Mouse (Mus musculus): ENCODE measurements around the gene Crebl2. TPM values are rescaled to one million over a fixed set of nuclear protein-coding genes. Genes with fewer than 3 reads are reported as not detected.

Crebl2 gene
- polyA plus RNA-seq, 1 experiment from 2014 or later, result 2.1 TPM

DNA sequence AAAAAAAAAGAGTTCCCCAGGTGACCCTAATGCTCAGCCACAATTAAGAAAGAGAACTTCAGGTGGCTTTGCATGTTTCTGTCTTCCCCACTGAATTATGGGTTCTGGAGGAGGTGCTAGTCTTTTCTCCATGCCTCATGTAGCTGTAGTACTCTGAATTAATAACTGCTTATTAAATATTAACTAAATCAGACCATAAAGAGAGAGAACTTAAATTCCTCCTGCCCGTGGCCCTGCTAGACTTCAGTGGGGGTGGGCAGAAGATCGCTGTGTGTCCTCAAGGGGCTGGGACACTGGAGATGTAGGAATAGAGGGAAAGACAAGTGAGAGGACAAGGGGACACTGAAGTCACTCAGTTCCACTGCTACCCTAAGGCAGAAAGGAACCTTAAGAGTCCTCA lies 42.3 kb downstream of the Crebl2 start:
- Histone ChIP-seq H3K4me2 (no peak overlapping the region), H3K4me3 (replicated peaks) (no peak overlapping the region), H3K9me3 (replicated peaks) (no peaks in the 10 kb centered on the region), H3K9ac (no peak overlapping the region), H3K27ac (replicated peaks) (no peak overlapping the region), H3K4me1 (replicated peaks) (peaks cover 28% of the 10 kb centered on the region), H3K27me3 (no peaks in the 10 kb centered on the region), H3K36me3 (replicated peaks) (peaks cover 12% of the 10 kb centered on the region; the same call in 1 of the 2 replicates)
- ATAC-seq (ENCODE audit: insufficient read depth), result no peak
- 82% methylated on average over 2 of the region's 2 CpGs for WGBS (ENCODE audit: insufficient replicate concordance)

DNA sequence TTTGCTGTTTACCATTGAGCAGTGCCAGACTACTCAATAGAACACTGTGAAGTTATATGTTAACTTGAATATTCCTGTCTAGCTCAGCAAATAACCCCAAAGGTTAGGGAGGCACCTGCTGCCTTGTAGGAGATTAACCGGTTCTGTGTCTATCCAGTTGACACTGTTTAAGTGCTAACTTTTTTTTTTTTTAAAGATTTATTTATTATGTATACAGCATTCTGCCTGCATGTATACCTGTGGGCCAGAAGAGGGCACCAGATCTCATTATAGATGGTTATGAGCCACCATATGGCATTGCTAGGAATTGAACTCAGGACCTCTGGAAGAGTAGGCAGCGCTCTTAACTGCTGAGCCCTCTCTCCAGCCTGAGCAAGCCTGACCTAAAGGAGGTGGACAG lies 43.1 kb downstream of the Crebl2 start:
- no peak overlapping the region for H3K9ac ChIP-seq
- no peaks in the 10 kb centered on the region for H3K9me3 ChIP-seq (replicated peaks)
- peaks cover 12% of the 10 kb centered on the region; the same call in 1 of the 2 replicates for H3K36me3 ChIP-seq (replicated peaks)
- H3K27me3 ChIP-seq, result no peaks in the 10 kb centered on the region
- no peak for ATAC-seq (ENCODE audit: insufficient read depth)
- peaks cover 28% of the 10 kb centered on the region for H3K4me1 ChIP-seq (replicated peaks)
- H3K27ac ChIP-seq (replicated peaks), result no peak overlapping the region
- 64% methylated on average over 2 of the region's 2 CpGs for WGBS (ENCODE audit: insufficient replicate concordance)
- no peak overlapping the region for H3K4me3 ChIP-seq (replicated peaks)
- no peak overlapping the region for H3K4me2 ChIP-seq

DNA sequence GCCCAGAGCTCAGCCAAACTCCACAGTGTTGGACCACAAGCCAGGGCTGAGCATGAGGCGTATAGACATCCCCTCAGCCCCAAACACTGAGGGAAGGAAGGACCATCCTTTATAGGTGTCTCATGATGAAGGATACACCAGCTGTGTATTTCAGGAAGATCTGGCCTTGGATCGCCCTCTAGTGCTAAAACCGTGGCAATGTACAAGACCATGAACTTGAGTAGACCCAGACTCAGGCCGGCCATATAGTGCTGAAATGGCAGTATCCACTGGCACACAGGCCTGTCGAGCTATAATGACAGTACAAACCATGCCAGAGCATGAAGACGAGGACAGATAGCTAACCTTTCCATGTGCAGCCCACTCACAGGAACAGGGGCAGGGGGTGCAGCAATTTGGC lies 46.8 kb downstream of the Crebl2 start:
- no peak for ATAC-seq (ENCODE audit: insufficient read depth)
- peaks cover 11% of the 10 kb centered on the region for H3K4me1 ChIP-seq (replicated peaks)
- H3K27ac ChIP-seq (replicated peaks), result no peak overlapping the region
- WGBS (ENCODE audit: insufficient replicate concordance), result 44% methylated on average over 6 of the region's 6 CpGs
- H3K9ac ChIP-seq, result no peak overlapping the region
- H3K4me2 ChIP-seq, result no peak overlapping the region
- H3K36me3 ChIP-seq (replicated peaks), result no peaks in the 10 kb centered on the region
- no peaks in the 10 kb centered on the region for H3K9me3 ChIP-seq (replicated peaks)
- H3K27me3 ChIP-seq, result no peaks in the 10 kb centered on the region
- no peak overlapping the region for H3K4me3 ChIP-seq (replicated peaks)

DNA sequence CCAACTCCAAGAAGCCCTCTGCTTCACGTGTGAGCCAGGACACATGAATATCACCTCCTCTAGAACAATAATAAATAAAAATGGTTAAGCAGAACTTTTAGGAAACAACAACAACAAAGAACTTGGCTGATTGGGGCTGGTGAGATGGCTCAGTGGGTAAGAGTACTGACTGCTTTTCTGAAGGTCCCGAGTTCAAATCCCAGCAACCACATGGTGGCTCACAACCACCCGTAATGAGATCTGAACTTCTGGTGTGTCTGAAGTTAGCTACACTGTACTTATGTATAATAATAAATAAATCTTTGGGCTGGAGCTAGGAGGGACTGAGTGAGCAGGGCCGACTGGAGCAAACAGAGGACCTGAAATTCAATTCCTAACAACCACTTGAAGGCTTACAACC lies 47.3 kb downstream of the Crebl2 start:
- no peak for ATAC-seq (ENCODE audit: insufficient read depth)
- Histone ChIP-seq H3K27ac (replicated peaks) (no peak overlapping the region), H3K4me2 (no peak overlapping the region), H3K4me3 (replicated peaks) (no peak overlapping the region), H3K36me3 (replicated peaks) (no peaks in the 10 kb centered on the region), H3K4me1 (replicated peaks) (peaks cover 8% of the 10 kb centered on the region), H3K9ac (no peak overlapping the region), H3K27me3 (no peaks in the 10 kb centered on the region), H3K9me3 (replicated peaks) (no peaks in the 10 kb centered on the region)
- 76% methylated on average over 4 of the region's 4 CpGs for WGBS (ENCODE audit: insufficient replicate concordance)

DNA sequence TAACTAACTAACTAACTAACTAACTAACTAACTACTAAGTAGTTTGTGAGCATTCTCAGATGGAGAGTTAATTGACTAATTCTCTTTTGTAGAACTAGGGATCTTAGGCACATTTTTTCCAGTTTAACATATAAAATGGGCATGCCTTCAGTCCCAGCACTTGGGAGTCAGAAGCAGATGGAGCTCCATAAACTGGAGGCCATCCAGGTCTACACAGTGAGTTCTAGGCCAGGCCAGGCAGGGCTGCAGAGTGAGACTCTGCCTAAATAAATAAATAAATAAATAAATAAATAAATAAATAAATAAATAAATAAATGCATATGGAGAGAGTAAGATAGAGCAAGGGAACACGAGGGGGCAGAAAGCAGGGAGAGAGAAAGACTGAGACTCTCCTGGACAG lies 47.9 kb downstream of the Crebl2 start:
- H3K36me3 ChIP-seq (replicated peaks), result no peaks in the 10 kb centered on the region
- no peak overlapping the region for H3K4me2 ChIP-seq
- no peak overlapping the region for H3K9ac ChIP-seq
- no peak for ATAC-seq (ENCODE audit: insufficient read depth)
- H3K4me3 ChIP-seq (replicated peaks), result no peak overlapping the region
- 40% methylated on average over 1 of the region's 1 CpGs for WGBS (ENCODE audit: insufficient replicate concordance)
- no peaks in the 10 kb centered on the region for H3K9me3 ChIP-seq (replicated peaks)
- H3K27ac ChIP-seq (replicated peaks), result no peak overlapping the region
- peaks cover 8% of the 10 kb centered on the region for H3K4me1 ChIP-seq (replicated peaks)
- H3K27me3 ChIP-seq, result no peaks in the 10 kb centered on the region

DNA sequence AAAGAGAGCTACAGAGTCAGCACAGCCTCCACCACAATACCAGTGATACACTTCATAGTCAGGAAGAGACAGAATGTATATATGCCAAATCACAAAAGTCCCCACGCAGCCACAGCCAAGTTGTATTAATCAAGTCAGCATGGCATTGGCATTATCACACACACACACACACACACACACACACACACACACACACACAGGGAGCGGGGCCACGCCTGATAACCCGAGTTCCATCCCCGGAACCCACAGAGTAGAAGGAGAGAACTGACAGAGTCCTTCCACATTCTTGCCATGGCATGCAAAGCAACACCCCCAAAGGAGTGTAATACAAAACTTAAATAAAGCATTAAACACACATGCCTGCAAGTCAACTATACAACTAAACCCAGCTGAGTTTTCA lies 49.6 kb downstream of the Crebl2 start:
- Histone ChIP-seq H3K9ac (no peak overlapping the region), H3K4me2 (no peak overlapping the region), H3K4me1 (replicated peaks) (peaks cover 8% of the 10 kb centered on the region; the same call in 1 of the 2 replicates), H3K27me3 (no peaks in the 10 kb centered on the region), H3K27ac (replicated peaks) (no peak overlapping the region), H3K4me3 (replicated peaks) (no peak overlapping the region), H3K36me3 (replicated peaks) (no peaks in the 10 kb centered on the region), H3K9me3 (replicated peaks) (no peaks in the 10 kb centered on the region)
- no peak for ATAC-seq (ENCODE audit: insufficient read depth)
- 24% methylated on average over 5 of the region's 5 CpGs for WGBS (ENCODE audit: insufficient replicate concordance)

DNA sequence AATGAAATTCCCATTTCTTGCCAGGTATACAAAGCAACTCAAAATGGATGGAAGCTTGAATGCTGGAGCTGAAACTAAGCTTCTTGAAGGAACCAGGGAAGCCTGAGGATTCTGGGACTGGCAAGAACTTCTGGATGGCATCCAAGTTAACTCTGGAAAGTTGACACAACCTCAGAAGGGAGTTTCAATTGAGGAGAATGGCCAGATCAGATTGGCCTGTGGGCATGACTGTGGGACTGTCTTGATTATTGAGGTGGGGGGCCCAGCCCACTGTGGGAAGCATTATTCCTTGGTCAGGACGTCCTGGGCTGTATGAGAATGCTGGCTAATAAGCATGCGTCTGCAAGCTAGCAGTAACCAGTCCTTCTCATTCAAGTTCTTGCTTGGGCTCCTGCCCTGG lies 50.1 kb downstream of the Crebl2 start:
- 76% methylated on average over 2 of the region's 2 CpGs for WGBS (ENCODE audit: insufficient replicate concordance)
- Histone ChIP-seq H3K27me3 (no peaks in the 10 kb centered on the region), H3K36me3 (replicated peaks) (no peaks in the 10 kb centered on the region), H3K9ac (no peak overlapping the region), H3K4me1 (replicated peaks) (peaks cover 8% of the 10 kb centered on the region; the same call in 1 of the 2 replicates), H3K27ac (replicated peaks) (no peak overlapping the region), H3K9me3 (replicated peaks) (no peaks in the 10 kb centered on the region), H3K4me2 (no peak overlapping the region), H3K4me3 (replicated peaks) (no peak overlapping the region)
- no peak for ATAC-seq (ENCODE audit: insufficient read depth)

DNA sequence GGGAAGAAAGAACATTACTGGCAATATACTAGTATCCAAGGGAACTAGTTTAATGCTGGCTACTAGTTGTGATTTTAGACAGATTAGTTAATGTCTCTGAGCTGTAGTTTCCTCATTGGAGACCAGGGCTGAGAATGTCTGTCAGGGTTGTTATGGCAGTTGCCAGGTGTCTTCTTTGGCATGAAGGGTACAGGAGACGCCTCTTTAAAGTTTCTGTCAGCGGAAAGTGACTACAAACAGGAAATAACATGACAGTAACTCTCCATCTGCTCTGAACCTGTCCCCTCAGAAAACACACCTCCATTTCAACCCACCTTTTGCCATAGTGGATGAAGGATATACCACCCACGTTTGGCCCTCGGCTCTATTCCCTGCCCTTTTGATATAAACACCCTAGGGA lies 53.7 kb downstream of the Crebl2 start:
- Histone ChIP-seq H3K27me3 (peaks cover 21% of the 10 kb centered on the region), H3K36me3 (replicated peaks) (no peaks in the 10 kb centered on the region), H3K4me3 (replicated peaks) (no peak overlapping the region), H3K4me2 (no peak overlapping the region), H3K4me1 (replicated peaks) (peaks cover 8% of the 10 kb centered on the region; the same call in 1 of the 2 replicates), H3K27ac (replicated peaks) (no peak overlapping the region), H3K9ac (no peak overlapping the region), H3K9me3 (replicated peaks) (no peaks in the 10 kb centered on the region)
- ATAC-seq (ENCODE audit: insufficient read depth), result no peak
- WGBS (ENCODE audit: insufficient replicate concordance), result 64% methylated on average over 4 of the region's 4 CpGs

DNA sequence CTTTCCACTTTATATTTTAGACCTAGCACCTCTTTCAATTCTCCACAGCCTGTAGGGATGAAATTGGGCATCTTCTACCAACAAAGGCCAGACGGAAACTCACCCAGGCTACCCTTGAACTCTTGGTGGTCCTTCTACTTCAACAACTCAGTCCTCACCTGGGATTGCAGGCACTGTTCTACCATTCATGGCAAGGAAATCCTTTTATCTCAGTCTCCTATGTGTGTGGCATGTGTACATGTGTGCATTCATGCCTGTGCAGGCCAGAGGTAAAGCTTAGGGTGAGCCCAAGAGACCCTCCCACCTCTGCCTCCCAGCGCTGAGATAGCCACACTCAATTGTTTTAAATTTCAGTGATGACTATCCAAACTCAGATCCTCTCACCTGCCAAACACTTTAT lies 55.6 kb downstream of the Crebl2 start:
- H3K27ac ChIP-seq (replicated peaks), result no peak overlapping the region
- no peaks in the 10 kb centered on the region for H3K36me3 ChIP-seq (replicated peaks)
- no peak overlapping the region for H3K4me3 ChIP-seq (replicated peaks)
- ATAC-seq (ENCODE audit: insufficient read depth), result no peak
- 71% methylated on average over 2 of the region's 2 CpGs for WGBS (ENCODE audit: insufficient replicate concordance)
- no peak overlapping the region for H3K4me2 ChIP-seq
- H3K9me3 ChIP-seq (replicated peaks), result no peaks in the 10 kb centered on the region
- H3K27me3 ChIP-seq, result peaks cover 23% of the 10 kb centered on the region
- no peaks in the 10 kb centered on the region for H3K4me1 ChIP-seq (replicated peaks)
- no peak overlapping the region for H3K9ac ChIP-seq

DNA sequence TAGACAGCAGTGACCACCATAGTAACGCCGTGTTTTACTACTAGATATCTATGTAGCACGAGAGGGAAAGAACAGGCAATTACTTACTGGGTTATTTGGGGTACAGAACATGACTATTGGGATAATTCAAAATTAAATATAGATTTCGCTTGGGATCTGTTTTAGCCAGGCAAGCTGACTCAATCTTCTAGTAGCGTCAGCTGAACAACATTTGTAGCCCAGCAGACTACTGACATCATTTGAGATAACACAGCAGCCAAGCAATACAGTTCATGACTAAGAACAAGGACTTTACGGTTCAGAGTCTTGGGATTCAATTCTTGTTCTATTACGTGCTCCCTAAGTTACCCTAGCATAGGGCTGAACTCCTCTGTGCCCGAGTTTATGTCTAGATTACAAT lies 56.5 kb downstream of the Crebl2 start:
- no peaks in the 10 kb centered on the region for H3K9me3 ChIP-seq (replicated peaks)
- H3K27ac ChIP-seq (replicated peaks), result no peak overlapping the region
- no peaks in the 10 kb centered on the region for H3K4me1 ChIP-seq (replicated peaks)
- ATAC-seq (ENCODE audit: insufficient read depth), result no peak
- H3K9ac ChIP-seq, result no peak overlapping the region
- H3K27me3 ChIP-seq, result peaks cover 23% of the 10 kb centered on the region
- no peak overlapping the region for H3K4me3 ChIP-seq (replicated peaks)
- no peak overlapping the region for H3K4me2 ChIP-seq
- 74% methylated on average over 8 of the region's 8 CpGs for WGBS (ENCODE audit: insufficient replicate concordance)
- H3K36me3 ChIP-seq (replicated peaks), result no peaks in the 10 kb centered on the region

DNA sequence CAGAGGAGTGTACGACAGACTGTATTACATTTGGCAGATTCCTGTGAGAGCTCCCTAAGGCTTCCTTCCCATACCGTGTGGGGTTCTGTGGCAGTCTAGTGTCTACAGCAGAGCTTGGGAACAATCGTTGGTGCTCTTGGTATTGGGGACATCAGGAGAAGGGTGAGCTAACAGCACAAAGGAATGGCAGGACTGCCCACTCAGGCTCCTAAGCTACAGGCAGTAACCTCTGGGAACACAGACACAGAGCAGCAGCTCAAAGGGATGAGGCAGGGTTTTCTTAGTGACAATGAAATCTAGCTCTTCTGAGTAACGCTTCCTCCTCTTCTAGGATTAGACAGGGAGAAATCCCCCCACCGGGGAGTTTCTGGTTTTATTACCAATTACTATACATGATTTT lies 57.1 kb downstream of the Crebl2 start:
- H3K27me3 ChIP-seq, result peaks cover 23% of the 10 kb centered on the region
- H3K9me3 ChIP-seq (replicated peaks), result no peaks in the 10 kb centered on the region
- no peak overlapping the region for H3K9ac ChIP-seq
- no peak overlapping the region for H3K4me3 ChIP-seq (replicated peaks)
- no peak overlapping the region for H3K27ac ChIP-seq (replicated peaks)
- ATAC-seq (ENCODE audit: insufficient read depth), result no peak
- H3K4me1 ChIP-seq (replicated peaks), result no peaks in the 10 kb centered on the region
- no peak overlapping the region for H3K4me2 ChIP-seq
- WGBS (ENCODE audit: insufficient replicate concordance), result 46% methylated on average over 5 of the region's 5 CpGs
- no peaks in the 10 kb centered on the region for H3K36me3 ChIP-seq (replicated peaks)

DNA sequence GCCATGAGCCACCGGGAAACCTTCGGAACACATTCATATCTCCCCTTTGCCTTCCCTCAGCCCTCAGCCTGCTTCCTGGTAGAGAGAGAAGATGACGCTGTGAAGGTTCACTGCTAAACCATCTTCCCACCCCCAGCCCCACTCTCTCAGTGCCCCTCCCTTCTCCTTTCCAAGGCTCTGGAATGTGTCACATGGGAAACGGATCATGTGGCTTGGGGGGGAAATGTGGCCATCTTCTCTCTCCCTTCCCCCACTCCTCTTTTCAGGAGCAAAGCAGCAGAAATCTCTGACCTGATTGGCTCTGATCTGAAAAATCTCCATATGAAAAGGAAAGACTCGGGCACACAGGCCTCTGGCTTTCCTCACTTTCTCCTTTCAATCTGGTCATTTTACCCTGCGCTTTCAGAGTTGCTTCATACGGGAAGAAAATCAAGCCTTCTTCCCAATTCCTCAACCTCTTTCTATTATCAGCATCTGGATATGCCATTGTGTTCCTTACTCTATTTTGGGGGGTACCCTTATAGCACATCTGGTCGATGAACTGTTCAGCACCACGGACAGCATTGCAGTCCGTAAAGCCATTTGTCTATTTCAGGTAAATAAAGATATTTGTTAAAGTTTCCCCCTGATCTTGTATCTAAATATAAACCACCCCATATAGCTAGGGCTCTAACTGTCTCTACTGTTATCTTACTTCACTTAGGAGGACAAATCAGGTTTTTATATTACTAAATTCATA lies 57.9 kb downstream of the Crebl2 start:
- WGBS (ENCODE audit: insufficient replicate concordance), result 16% methylated on average over 10 of the region's 10 CpGs
- peaks cover 23% of the 10 kb centered on the region for H3K27me3 ChIP-seq
- H3K4me2 ChIP-seq, result no peak overlapping the region
- H3K36me3 ChIP-seq (replicated peaks), result no peaks in the 10 kb centered on the region
- H3K4me1 ChIP-seq (replicated peaks), result no peaks in the 10 kb centered on the region
- ATAC-seq (ENCODE audit: insufficient read depth), result no peak
- no peak overlapping the region for H3K9ac ChIP-seq
- no peaks in the 10 kb centered on the region for H3K9me3 ChIP-seq (replicated peaks)
- H3K4me3 ChIP-seq (replicated peaks), result no peak overlapping the region
- H3K27ac ChIP-seq (replicated peaks), result no peak overlapping the region

Measured in liver, embryonic 15.5 days (tissue).